Mouse (Mus musculus): ENCODE measurements around the gene Fcrl6.

GRCm38 (mm10) chr1:172593321-172593720 is 9.0 kb downstream of the Fcrl6 start:
- TF ChIP-seq MAFK (IDR thresholded peaks at IDR 0.05; ENCODE audit: insufficient replicate concordance, low read length) (no peak), TCF12 (IDR thresholded peaks at IDR 0.05; ENCODE audit: low read depth, low read length) (no peak), TBP (conservative IDR thresholded peaks at IDR 0.05; ENCODE audit: low read depth, low read length) (no peak), ETS1 (conservative IDR thresholded peaks at IDR 0.05; ENCODE audit: low read depth, low read length) (no peak), POLR2A (IDR thresholded peaks at IDR 0.05; ENCODE audit: low read depth, low read length) (no peak)
